Mouse (Mus musculus) erythroid progenitor cell, adult 5-6 weeks (primary cell): Measurements from ENCODE around the gene Itga6. TPM values are rescaled to one million over a fixed set of nuclear protein-coding genes. Genes with fewer than 3 reads are reported as not detected.

Experiments used
- ATAC-seq: replicated peaks from 2 replicates; pipeline ENCODE4 v1.8.0; 2016; ENCODE audit warnings: moderate number of reproducible peaks, mild to moderate bottlenecking, moderate TSS enrichment, inconsistent platforms; ENCODE audit not compliant: poor library complexity, low FRiP score, severe bottlenecking
- total RNA-seq, 2 experiments: library from RNA; stranded (forward) in 1 of 2; stranded (reverse) in 1 of 2; fragments of 150-400 nt in 1 of 2; fragments of 186-747, 209-891 nt in 1 of 2; gene quantifications; 2 replicates each; pipeline versions ENCODE4 v1.2.3 to v1.2.4; 2015 to 2017; ENCODE audit warnings: low replicate concordance in 2 of 2

Gene Itga6
- total RNA-seq, 2 experiments from 2014 or later: 3.6 to 9.6 TPM

GRCm38 (mm10) chr2:71790752-71791151 lies 45.3 kb downstream of the Itga6 start:
- no peak for ATAC-seq

- no peak for ATAC-seq
Measured at GRCm38 (mm10) chr2:71791203-71791602, 45.8 kb downstream of the Itga6 start.

- no peak for ATAC-seq
Measured at GRCm38 (mm10) chr2:71794139-71794538, 48.7 kb downstream of the Itga6 start.

GRCm38 (mm10) chr2:71796787-71797186 lies 51.4 kb downstream of the Itga6 start:
- no peak for ATAC-seq

- no peak for ATAC-seq
Measured at GRCm38 (mm10) chr2:71800798-71801197, 55.4 kb downstream of the Itga6 start.

- ATAC-seq: no peak
Measured at GRCm38 (mm10) chr2:71801691-71802090, 56.3 kb downstream of the Itga6 start.

GRCm38 (mm10) chr2:71802131-71802530 lies 56.7 kb downstream of the Itga6 start:
- ATAC-seq: no peak

GRCm38 (mm10) chr2:71805120-71805519 lies 59.7 kb downstream of the Itga6 start:
- ATAC-seq: no peak

- ATAC-seq: no peak
Measured at GRCm38 (mm10) chr2:71805611-71806567, 60.5 kb downstream of the Itga6 start.

- no peak for ATAC-seq
Measured at GRCm38 (mm10) chr2:71809289-71809860, 64.0 kb downstream of the Itga6 start.

GRCm38 (mm10) chr2:71810010-71810409 lies 64.6 kb downstream of the Itga6 start:
- ATAC-seq: no peak

- no peak for ATAC-seq
Measured at GRCm38 (mm10) chr2:71810906-71811305, 65.5 kb downstream of the Itga6 start.

GRCm38 (mm10) chr2:71812221-71813021 lies 67.0 kb downstream of the Itga6 start:
- ATAC-seq: no peak

GRCm38 (mm10) chr2:71813022-71813358 lies 67.6 kb downstream of the Itga6 start:
- ATAC-seq: no peak

GRCm38 (mm10) chr2:71813371-71813770 lies 68.0 kb downstream of the Itga6 start:
- ATAC-seq: no peak

- no peak for ATAC-seq
Measured at GRCm38 (mm10) chr2:71814016-71814415, 68.6 kb downstream of the Itga6 start.

GRCm38 (mm10) chr2:71815279-71815678 lies 69.9 kb downstream of the Itga6 start:
- no peak for ATAC-seq

- ATAC-seq: no peak
Measured at GRCm38 (mm10) chr2:71816391-71817041, 71.1 kb downstream of the Itga6 start.

- no peak for ATAC-seq
Measured at GRCm38 (mm10) chr2:71824146-71824545, 78.7 kb downstream of the Itga6 start.

GRCm38 (mm10) chr2:71827711-71828110 lies 82.3 kb downstream of the Itga6 start:
- ATAC-seq: no peak
